Mouse (Mus musculus): Measurements from ENCODE around the gene Morc2b. TPM values are rescaled to one million over a fixed set of nuclear protein-coding genes. Genes with fewer than 3 reads are reported as not detected.

Gene Morc2b
- polyA plus RNA-seq (2017; shearing (Covaris generic)) = 0.20 TPM

GRCm38 (mm10) chr17:33139261-33139820 is at the start of gene Morc2b:
TSS of gene Morc2b (minus strand) at chr17:33139683.

DNA sequence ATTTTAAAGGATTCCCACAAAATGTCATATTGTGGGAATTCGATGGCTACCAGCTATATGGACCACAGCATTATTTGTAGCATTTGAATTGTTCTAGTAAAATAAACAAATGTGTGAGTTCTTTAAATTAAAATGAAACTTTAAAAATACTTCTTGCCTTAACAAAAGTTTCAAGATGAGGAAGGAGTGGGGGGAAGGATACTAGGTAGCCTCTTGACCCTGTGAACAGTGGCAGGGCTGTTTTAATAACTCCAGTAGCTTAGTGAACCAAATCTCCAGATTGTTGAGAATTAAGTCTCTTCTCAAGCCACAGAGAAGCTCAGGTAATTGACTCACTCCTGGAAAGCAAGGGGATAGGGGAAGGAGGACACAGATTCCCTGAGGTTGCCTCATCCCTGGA is 28.7 kb upstream of the Morc2b start, which contains the start of gene Olfr55:
Gene Olfr55 (plus strand): TSS at position 301 of the 400 bp plus-strand sequence.

DNA sequence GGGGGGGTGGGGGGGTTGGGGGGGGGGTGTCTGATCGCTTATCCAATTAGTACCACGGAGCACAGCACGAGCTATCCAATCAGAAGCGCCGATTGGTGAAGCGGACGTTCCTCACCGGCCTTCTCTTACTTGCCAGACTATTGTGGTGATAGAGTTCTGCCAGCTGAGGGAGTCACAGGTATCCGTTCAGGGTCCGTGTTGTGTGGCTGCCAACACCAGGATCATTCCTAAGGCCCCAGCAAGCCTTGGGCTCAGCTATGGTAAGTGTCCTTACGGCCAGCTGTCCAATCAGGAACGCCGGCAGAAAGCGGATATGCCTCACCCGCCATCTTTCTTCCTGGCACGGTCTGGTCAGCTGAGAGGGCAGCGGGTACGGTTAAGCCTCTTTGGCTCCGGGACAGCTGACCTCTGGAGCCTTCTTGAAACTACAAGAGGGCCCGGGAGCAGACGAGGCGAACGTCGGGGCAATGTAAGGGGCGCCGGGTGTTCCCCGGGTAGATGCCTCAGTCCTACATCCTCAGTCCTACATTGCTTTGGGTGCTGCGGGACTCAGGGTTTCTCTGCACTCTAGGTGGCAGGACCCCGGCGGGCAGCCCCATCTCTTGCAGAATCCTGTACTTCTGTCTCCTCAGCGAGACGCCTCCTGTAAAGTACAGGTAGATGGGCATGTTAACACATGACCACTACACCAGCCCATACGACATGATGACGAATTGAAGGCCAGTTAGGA is 50.1 kb downstream of the Morc2b start, which contains the start of gene Zfp563:
Gene Zfp563 (plus strand): TSS at position 91 of the 730 bp plus-strand sequence.

DNA sequence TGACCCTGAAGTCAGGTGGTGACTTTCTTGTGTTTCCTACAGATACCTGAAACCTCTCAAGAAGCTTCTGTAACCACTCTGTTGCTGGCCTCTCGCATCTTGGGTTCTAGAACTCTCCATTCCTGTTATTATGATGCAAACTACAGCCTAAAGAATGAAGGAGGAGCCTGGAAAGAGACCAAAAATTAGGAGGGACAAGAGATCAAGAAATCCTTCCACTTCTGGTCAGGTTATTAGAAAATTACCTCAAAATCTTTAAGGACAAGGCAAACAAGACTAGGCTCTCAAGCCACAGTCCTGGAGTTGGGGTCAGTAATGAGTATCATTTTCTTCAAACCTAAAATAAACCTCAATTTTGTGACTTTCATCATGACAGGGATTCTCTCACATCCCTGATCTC is 71.5 kb downstream of the Morc2b start, which contains the start of gene 4921501E09Rik:
Gene 4921501E09Rik (minus strand): TSS at position 101 of the 400 bp plus-strand sequence.

Other genes with a start within 250 kb of the Morc2b start
- gene Zfp870, start 248.0 kb downstream of the Morc2b start, polyA plus RNA-seq (2017; shearing (Covaris generic)) = not detected
- not detected for gene Cyp4f14, start 222.3 kb downstream of the Morc2b start, polyA plus RNA-seq (2017; shearing (Covaris generic))
- 40.3 TPM for gene Cyp4f13, start 192.3 kb downstream of the Morc2b start, polyA plus RNA-seq (2017; shearing (Covaris generic))
- 15.9 TPM for gene Zfp472, start 173.9 kb downstream of the Morc2b start, polyA plus RNA-seq (2017; shearing (Covaris generic))
- 5.7 TPM for gene Zfp952, start 146.6 kb downstream of the Morc2b start, polyA plus RNA-seq (2017; shearing (Covaris generic))
- 1.7 TPM for gene Zfp763, start 106.3 kb downstream of the Morc2b start, polyA plus RNA-seq (2017; shearing (Covaris generic))
- gene 4921501E09Rik, start 71.6 kb downstream of the Morc2b start, polyA plus RNA-seq (2017; shearing (Covaris generic)) = not detected
- 0.74 TPM for gene Zfp563, start 50.4 kb downstream of the Morc2b start, polyA plus RNA-seq (2017; shearing (Covaris generic))
- gene Olfr55, start 28.8 kb upstream of the Morc2b start, polyA plus RNA-seq (2017; shearing (Covaris generic)) = not detected
- not detected for gene Olfr239, start 51.6 kb upstream of the Morc2b start, polyA plus RNA-seq (2017; shearing (Covaris generic))
- gene Olfr1564, start 82.0 kb upstream of the Morc2b start, polyA plus RNA-seq (2017; shearing (Covaris generic)) = not detected
- 8.4 TPM for gene Zfp955a, start 115.5 kb upstream of the Morc2b start, polyA plus RNA-seq (2017; shearing (Covaris generic))
- gene Olfr63, start 125.0 kb upstream of the Morc2b start, polyA plus RNA-seq (2017; shearing (Covaris generic)) = not detected
- gene Zfp955b, start 149.9 kb upstream of the Morc2b start, polyA plus RNA-seq (2017; shearing (Covaris generic)) = 3.2 TPM
- 7.6 TPM for gene Zfp81, start 219.2 kb upstream of the Morc2b start, polyA plus RNA-seq (2017; shearing (Covaris generic))